Mouse (Mus musculus) kidney, adult 2 months (tissue): ENCODE results near the gene Eef1akmt1. TPM values are rescaled to one million over a fixed set of nuclear protein-coding genes. Genes with fewer than 3 reads are reported as not detected.

ENCODE experiments used
- DNase-seq: peaks from one replicate; pipeline ENCODE4 v3.0.0; 2021
- H3K27ac ChIP-seq: fragments of 200-500 bp; 2 replicates; pipeline ENCODE4 v1.5.1; 2012; ENCODE audit warnings: low read depth, low read length, control low read depth, inconsistent platforms; ENCODE audit not compliant: insufficient read depth
- H3K27me3 ChIP-seq: fragments of 200-500 bp; replicated peaks from 2 replicates; pipeline ENCODE4 v1.6.1; 2012; ENCODE audit warnings: mild to moderate bottlenecking, moderate library complexity, low read length, inconsistent platforms; ENCODE audit not compliant: control insufficient read depth, insufficient read depth
- H3K36me3 ChIP-seq: fragments of 200-500 bp; 2 replicates; pipeline ENCODE4 v1.6.1; 2012; ENCODE audit warnings: mild to moderate bottlenecking, moderate library complexity, low read length, inconsistent platforms; ENCODE audit not compliant: control insufficient read depth, insufficient read depth
- H3K4me1 ChIP-seq: fragments of 200-500 bp; 2 replicates; pipeline ENCODE4 v1.6.1; 2011; ENCODE audit warnings: low read length; ENCODE audit not compliant: control insufficient read depth, insufficient read depth
- H3K4me3 ChIP-seq: fragments of 200-500 bp; 2 replicates; pipeline ENCODE4 v1.5.1; 2011; ENCODE audit warnings: mild to moderate bottlenecking, low read depth, low read length, control low read depth; ENCODE audit not compliant: insufficient read depth
- CTCF ChIP-seq: fragments of 200-500 bp; conservative IDR thresholded peaks from 2 replicates; pipeline ENCODE4 v1.5.1; 2011; ENCODE audit warnings: low read depth, mild to moderate bottlenecking, control low read depth, low read length, moderate library complexity, mixed read lengths; ENCODE audit not compliant: insufficient read depth, insufficient read length
- POLR2A ChIP-seq: fragments of 200-500 bp; IDR thresholded peaks from one replicate; pipeline ENCODE4 v1.6.1; 2011; ENCODE audit warnings: low read depth, low read length, control low read depth
- WGBS: fragments of 180-500 bp; shearing (Covaris S2); methylation state at CpG from one replicate; pipeline ENCODE4 v1.1.7; 2018; 5-methylcytosine and 5-hydroxymethylcytosine counted together
- polyA plus RNA-seq: library from polyadenylated mRNA; depleted of rRNA; stranded (reverse); fragments of >200 nt; gene quantifications from 2 replicates; pipeline ENCODE4 v1.2.3, GENCODE M21; 2012

The Eef1akmt1 gene
- polyA plus RNA-seq, 1 experiment = 24.4 TPM

GRCm38 (mm10) chr14:57546557-57547021 is 24.8 kb downstream of the Eef1akmt1 start:
- Histone ChIP-seq H3K27me3 (no peaks in the 10 kb centered on the region), H3K27ac (no peak overlapping the region), H3K4me1 (no peaks in the 10 kb centered on the region), H3K36me3 (no peaks in the 10 kb centered on the region), H3K4me3 (no peak overlapping the region)
- TF ChIP-seq CTCF = no peak
- no peak for TF ChIP-seq POLR2A
- 18% methylated on average over 13 of the region's 13 CpGs for WGBS
- DNase-seq = no peak

GRCm38 (mm10) chr14:57546131-57546530 is 25.3 kb downstream of the Eef1akmt1 start:
- Histone ChIP-seq H3K4me3 (no peak overlapping the region), H3K4me1 (no peaks in the 10 kb centered on the region), H3K36me3 (no peaks in the 10 kb centered on the region), H3K27me3 (no peaks in the 10 kb centered on the region), H3K27ac (no peak overlapping the region)
- DNase-seq = no peak
- no peak for TF ChIP-seq POLR2A
- TF ChIP-seq CTCF = no peak
- 93% methylated on average over 8 of the region's 8 CpGs for WGBS

GRCm38 (mm10) chr14:57545526-57545925 is 25.9 kb downstream of the Eef1akmt1 start:
- 83% methylated on average over 17 of the region's 17 CpGs for WGBS
- no peak overlapping the region for H3K4me3 ChIP-seq
- TF ChIP-seq POLR2A = no peak
- no peak for TF ChIP-seq CTCF
- no peaks in the 10 kb centered on the region for H3K4me1 ChIP-seq
- no peaks in the 10 kb centered on the region for H3K36me3 ChIP-seq
- no peak for DNase-seq
- no peak overlapping the region for H3K27ac ChIP-seq
- H3K27me3 ChIP-seq = no peaks in the 10 kb centered on the region

- Histone ChIP-seq H3K4me1 (no peaks in the 10 kb centered on the region), H3K36me3 (no peaks in the 10 kb centered on the region), H3K4me3 (no peak overlapping the region), H3K27me3 (no peaks in the 10 kb centered on the region), H3K27ac (no peak overlapping the region)
- no peak for TF ChIP-seq CTCF
- no peak for DNase-seq
- WGBS = 91% methylated on average over 13 of the region's 13 CpGs
These were observed 27.9 kb downstream of the Eef1akmt1 start for GRCm38 (mm10) chr14:57543420-57544039.

- Histone ChIP-seq H3K36me3 (no peaks in the 10 kb centered on the region), H3K4me1 (no peaks in the 10 kb centered on the region), H3K27me3 (no peaks in the 10 kb centered on the region), H3K4me3 (no peak overlapping the region), H3K27ac (no peak overlapping the region)
- no peak for TF ChIP-seq POLR2A
- TF ChIP-seq CTCF = no peak
- WGBS = 85% methylated on average over 34 of the region's 34 CpGs
- no peak for DNase-seq
These were observed 29.2 kb downstream of the Eef1akmt1 start for GRCm38 (mm10) chr14:57542231-57542630.

- TF ChIP-seq POLR2A (no peak), CTCF (no peak)
- no peaks in the 10 kb centered on the region for H3K27me3 ChIP-seq
- H3K36me3 ChIP-seq = no peaks in the 10 kb centered on the region
- no peak overlapping the region for H3K4me3 ChIP-seq
- no peaks in the 10 kb centered on the region for H3K4me1 ChIP-seq
- 78% methylated on average over 11 of the region's 11 CpGs for WGBS
- no peak overlapping the region for H3K27ac ChIP-seq
- DNase-seq = no peak
These were observed 30.7 kb downstream of the Eef1akmt1 start for GRCm38 (mm10) chr14:57540683-57541082.

- Histone ChIP-seq H3K36me3 (no peaks in the 10 kb centered on the region), H3K4me3 (no peak overlapping the region), H3K4me1 (no peaks in the 10 kb centered on the region; the same call in 1 of the 2 replicates), H3K27me3 (no peaks in the 10 kb centered on the region), H3K27ac (no peak overlapping the region)
- no peak for TF ChIP-seq CTCF
- WGBS = 53% methylated on average over 16 of the region's 16 CpGs
- DNase-seq = no peak
These were observed 34.0 kb downstream of the Eef1akmt1 start for GRCm38 (mm10) chr14:57537261-57538015.
